Mouse (Mus musculus) heart, postnatal 0 days (tissue): ENCODE measurements around the gene Hmgb1. TPM values are rescaled to one million over a fixed set of nuclear protein-coding genes. Genes with fewer than 3 reads are reported as not detected.
A peak's percentile ranks its signal among the peaks of the same experiment; 100 is the strongest.

Experiments used
- ATAC-seq: fragments of 200-750 bp; cut with Nextera tagmentation; 2 replicates; pipeline ENCODE4 v1.8.0; 2017; ENCODE audit warnings: low read depth, moderate number of reproducible peaks, moderate library complexity; ENCODE audit not compliant: insufficient read depth
- DNase-seq: peaks from one replicate; pipeline ENCODE4 v3.0.0-alpha.2; 2016; ENCODE audit warnings: low spot score
- H3K27ac ChIP-seq: fragments of 300-500 bp; sonication (generic); 2 replicates; pipeline ENCODE4 v1.5.1; 2014; ENCODE audit warnings: low read depth, mild to moderate bottlenecking
- H3K27me3 ChIP-seq: fragments of 300-500 bp; sonication (generic); 2 replicates; pipeline ENCODE4 v1.6.1; 2014; ENCODE audit warnings: low read length, mixed read lengths; ENCODE audit not compliant: control insufficient read depth, insufficient read depth
- H3K36me3 ChIP-seq: fragments of 300-500 bp; sonication (generic); replicated peaks from 2 replicates; pipeline ENCODE4 v1.6.1; 2014; ENCODE audit warnings: low read length, mixed read lengths; ENCODE audit not compliant: control insufficient read depth, insufficient read depth
- H3K4me1 ChIP-seq: fragments of 300-500 bp; sonication (generic); 2 replicates; pipeline ENCODE4 v1.6.1; 2014; ENCODE audit warnings: antibody characterized with exemption; ENCODE audit not compliant: control insufficient read depth, insufficient read depth
- H3K4me2 ChIP-seq: fragments of 300-500 bp; sonication (generic); 2 replicates; pipeline ENCODE4 v1.6.1; 2014; ENCODE audit warnings: low read depth, mild to moderate bottlenecking, low read length, moderate library complexity
- H3K4me3 ChIP-seq: fragments of 300-500 bp; sonication (generic); 2 replicates; pipeline ENCODE4 v1.5.1; 2014; ENCODE audit warnings: low read depth, low read length
- H3K9ac ChIP-seq: fragments of 300-500 bp; sonication (generic); replicated peaks from 2 replicates; pipeline ENCODE4 v1.6.1; 2014; ENCODE audit warnings: low read depth, low read length, mixed read lengths
- H3K9me3 ChIP-seq: fragments of 300-500 bp; sonication (generic); replicated peaks from 2 replicates; pipeline ENCODE4 v1.6.1; 2016; ENCODE audit warnings: low read length; ENCODE audit not compliant: control insufficient read depth
- CTCF ChIP-seq: IDR thresholded peaks from 2 replicates; pipeline ENCODE4 v1.5.1; 2016; ENCODE audit warnings: antibody characterized with exemption, control low read depth, low read depth
- EP300 ChIP-seq: IDR thresholded peaks from 2 replicates; pipeline ENCODE4 v1.6.1; 2016; ENCODE audit warnings: antibody characterized with exemption, low read depth
- WGBS: fragments of 180-500 bp; shearing (Covaris S2); extraction: QIAGEN DNeasy Blood & Tissue Kit; methylation state at CpG from one replicate; pipeline ENCODE4 v1.1.7; 2014; 5-methylcytosine and 5-hydroxymethylcytosine counted together
- polyA plus RNA-seq: library from polyadenylated mRNA; unstranded; fragments of >200 nt; fragmentation: Nextera tagmentation; extraction: Ambion mirVana; gene quantifications from 2 replicates; pipeline ENCODE4 v1.2.1, GENCODE M21; 2015
- total RNA-seq: library from RNA; depleted of rRNA; stranded (reverse); fragments of >200 nt; gene quantifications from 2 replicates; pipeline ENCODE4 v1.2.3, GENCODE M21; 2014; ENCODE audit warnings: low replicate concordance

Gene Hmgb1
- total and polyA plus RNA-seq, 2 experiments from 2014 or later, result 107 to 540 TPM

DNA sequence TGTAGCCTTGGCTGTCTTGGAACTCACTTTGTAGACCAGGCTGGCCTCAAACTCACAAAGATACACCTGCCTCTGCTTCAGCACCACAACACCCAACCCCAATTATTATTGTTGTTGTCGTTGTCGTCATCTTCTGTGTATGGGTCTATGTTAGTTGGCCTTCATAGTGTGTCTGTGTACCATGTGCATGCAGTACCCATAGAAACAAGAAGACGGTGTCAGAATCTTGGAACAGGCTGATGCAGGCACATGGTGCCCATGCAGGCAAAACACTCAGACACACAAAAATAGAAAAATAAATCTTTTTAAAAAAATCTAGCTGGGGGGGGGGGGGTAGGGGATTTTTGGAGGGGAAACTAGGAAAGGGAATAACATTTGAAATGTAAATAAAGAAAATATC lies 167.1 kb downstream of the Hmgb1 start:
- no peaks in the 10 kb centered on the region for H3K36me3 ChIP-seq
- no peak overlapping the region for H3K27ac ChIP-seq
- TF ChIP-seq CTCF (no peak), EP300 (no peak)
- ATAC-seq (no peak), DNase-seq (no peak)
- no peak overlapping the region for H3K4me2 ChIP-seq
- 86% methylated on average over 3 of the region's 3 CpGs for WGBS
- H3K9me3 ChIP-seq, result no peaks in the 10 kb centered on the region
- H3K4me1 ChIP-seq, result peaks cover 7% of the 10 kb centered on the region
- H3K27me3 ChIP-seq, result 0 out of 2 replicates have a peak, but pooled peaks cover 4% of the 10 kb centered on the region
- H3K9ac ChIP-seq, result no peak overlapping the region
- no peak overlapping the region for H3K4me3 ChIP-seq

- no peak for TF ChIP-seq EP300
- TF ChIP-seq CTCF, result no peak
- 70% methylated on average over 5 of the region's 5 CpGs for WGBS
- Histone ChIP-seq H3K4me3 (peak overlapping the region; percentile 58; the same call in 1 of the 2 replicates), H3K4me1 (peaks cover 7% of the 10 kb centered on the region), H3K9ac (no peak overlapping the region), H3K27ac (no peak overlapping the region), H3K36me3 (no peaks in the 10 kb centered on the region), H3K9me3 (no peaks in the 10 kb centered on the region), H3K4me2 (peak overlapping the region; percentile 91), H3K27me3 (0 out of 2 replicates have a peak, but pooled peaks cover 4% of the 10 kb centered on the region)
- DNase-seq (no peak), ATAC-seq (no peak)
Observed at GRCm38 (mm10) chr5:149016261-149016660, 168.0 kb downstream of the Hmgb1 start.

GRCm38 (mm10) chr5:149015335-149016201 lies 168.7 kb downstream of the Hmgb1 start:
- ATAC-seq (peak; percentile 51), DNase-seq (peak; percentile 39)
- no peaks in the 10 kb centered on the region for H3K36me3 ChIP-seq
- H3K9ac ChIP-seq, result peak overlapping the region; percentile 58
- H3K27ac ChIP-seq, result peak overlapping the region; percentile 36; the same call in 1 of the 2 replicates
- H3K4me2 ChIP-seq, result peak overlapping the region; percentile 91
- TF ChIP-seq CTCF (no peak), EP300 (no peak)
- WGBS, result 3% methylated on average over 34 of the region's 37 CpGs
- peak overlapping the region; percentile 58 for H3K4me3 ChIP-seq
- H3K9me3 ChIP-seq, result no peaks in the 10 kb centered on the region
- H3K4me1 ChIP-seq, result peaks cover 7% of the 10 kb centered on the region
- H3K27me3 ChIP-seq, result 0 out of 2 replicates have a peak, but pooled peaks cover 4% of the 10 kb centered on the region

DNA sequence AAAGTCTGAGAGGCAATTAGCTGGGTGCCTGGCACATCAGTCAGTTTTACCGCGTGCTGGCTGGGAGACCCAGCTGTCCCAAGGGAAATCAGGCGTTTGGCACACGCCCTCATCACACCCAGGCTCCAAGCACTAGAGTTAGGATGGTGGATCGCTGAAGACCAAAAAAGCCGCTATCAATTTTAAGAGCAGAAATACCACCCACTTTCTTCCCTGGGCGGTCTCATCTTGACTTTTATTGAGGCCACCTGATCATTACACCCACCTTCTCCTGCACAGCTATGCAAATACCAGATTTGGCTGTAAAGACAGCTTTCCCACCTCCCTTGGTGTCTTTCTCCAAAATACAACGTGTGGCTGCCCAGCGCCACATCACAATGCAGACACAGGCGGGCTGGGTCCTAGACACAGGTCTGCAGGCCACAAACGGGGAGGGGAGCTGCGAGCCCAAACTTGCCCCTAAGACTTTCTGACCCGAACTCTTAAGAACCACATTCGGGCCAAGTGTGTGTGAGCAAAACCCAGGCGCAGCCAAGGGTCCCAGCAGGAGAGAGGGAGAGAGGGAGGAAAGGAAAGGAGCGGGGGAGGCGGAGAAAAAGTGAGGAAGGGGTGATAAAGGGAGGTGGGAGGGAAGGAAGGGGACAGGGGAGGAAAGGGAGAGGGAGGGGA lies 169.6 kb downstream of the Hmgb1 start:
- no peaks in the 10 kb centered on the region for H3K36me3 ChIP-seq
- peak overlapping the region; percentile 58 for H3K4me3 ChIP-seq
- peaks cover 7% of the 10 kb centered on the region for H3K4me1 ChIP-seq
- DNase-seq (no peak), ATAC-seq (no peak)
- H3K27ac ChIP-seq, result no peak overlapping the region
- TF ChIP-seq EP300 (no peak), CTCF (no peak)
- 30% methylated on average over 17 of the region's 17 CpGs for WGBS
- H3K27me3 ChIP-seq, result 0 out of 2 replicates have a peak, but pooled peaks cover 3% of the 10 kb centered on the region
- peak overlapping the region; percentile 91 for H3K4me2 ChIP-seq
- H3K9ac ChIP-seq, result no peak overlapping the region
- no peaks in the 10 kb centered on the region for H3K9me3 ChIP-seq

DNA sequence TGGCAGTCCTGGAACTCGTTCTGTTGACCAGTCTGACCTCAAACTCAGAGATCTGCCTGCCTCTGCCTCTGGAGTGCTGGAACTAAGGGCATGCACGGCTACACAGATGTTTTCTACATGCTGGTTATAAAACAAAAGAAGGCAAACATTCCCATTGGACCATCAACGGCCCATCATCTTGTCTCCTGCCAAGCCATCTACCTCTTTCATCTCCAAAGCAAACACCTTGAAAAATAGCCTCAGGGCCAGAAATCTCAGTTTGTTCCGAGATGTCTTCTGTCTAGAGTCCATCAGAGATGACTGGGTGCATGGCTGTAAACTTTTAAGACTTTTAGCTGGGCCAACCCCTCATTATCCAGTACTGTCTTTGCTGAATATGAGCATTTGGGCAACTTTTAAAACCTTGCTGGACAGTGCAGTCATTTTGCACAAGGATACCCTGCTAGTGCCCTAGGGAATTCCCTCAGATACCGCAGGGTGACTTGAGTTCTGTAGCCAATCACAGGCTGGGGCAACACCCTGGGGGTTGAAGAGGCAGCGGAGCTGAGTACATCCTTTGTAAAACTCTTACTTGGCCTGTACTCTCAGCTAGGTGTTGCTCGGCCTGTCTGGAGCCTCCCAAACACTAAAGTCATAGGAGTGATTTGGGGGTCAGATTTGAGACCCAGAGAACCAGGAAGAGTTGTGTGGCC lies 170.3 kb downstream of the Hmgb1 start:
- Histone ChIP-seq H3K9ac (no peak overlapping the region), H3K4me2 (no peak overlapping the region; the same call in 1 of the 2 replicates), H3K36me3 (no peaks in the 10 kb centered on the region), H3K9me3 (no peaks in the 10 kb centered on the region), H3K4me1 (peaks cover 7% of the 10 kb centered on the region), H3K27ac (no peak overlapping the region), H3K27me3 (no peaks in the 10 kb centered on the region), H3K4me3 (no peak overlapping the region)
- DNase-seq, result no peak
- ATAC-seq, result no peak
- no peak for TF ChIP-seq EP300
- no peak for TF ChIP-seq CTCF
- WGBS, result 83% methylated on average over 7 of the region's 7 CpGs
